ENCODE assay signal across 8 mouse cellular contexts in genomic region chr4:149780565-149781356, GRCm38 (mm10). TPM values are rescaled to one million over a fixed set of nuclear protein-coding genes. Genes with fewer than 3 reads are reported as not detected.
DNase-seq lines count a peak whose midpoint lies in the region; ATAC-seq and TF ChIP-seq lines count a peak whose summit lies in the region.
"Had no signal": no experiment of that assay in that cellular context is flagged by ENCODE, and none has a peak within 500 bp of the region (broad histone marks: within the 10 kb centered on the region; RNA-seq: fewer than 3 reads in every experiment).

No protein-coding gene starts in this region.

- no peak for TF ChIP-seq CTCF in bone marrow macrophage, adult 2 months (IDR thresholded peaks at IDR 0.05; ENCODE audit: low read depth, low read length)

- H3K9me3 ChIP-seq in liver, embryonic 13.5 days (replicated peaks), result no peaks in the 10 kb centered on the region
- H3K9me3 ChIP-seq in stomach, embryonic 16.5 days (replicated peaks; ENCODE audit: control insufficient read depth, low read length), result no peaks in the 10 kb centered on the region
- H3K9me3 ChIP-seq: midbrain, embryonic 12.5 days had no signal

- H3K27me3 ChIP-seq in liver, embryonic 13.5 days, result peaks cover 11% of the 10 kb centered on the region; the same call in 1 of the 2 replicates
- no peaks in the 10 kb centered on the region for H3K27me3 ChIP-seq in stomach, embryonic 16.5 days (ENCODE audit: control insufficient read depth, insufficient read depth, low read length)

- H3K9ac ChIP-seq in liver, embryonic 13.5 days, result no peak overlapping the region
- H3K9ac ChIP-seq in stomach, embryonic 16.5 days (ENCODE audit: low read length), result no peak overlapping the region
- H3K9ac ChIP-seq: midbrain, embryonic 12.5 days had no signal

- peak overlapping the region; percentile 29 for H3K27ac ChIP-seq in bone marrow macrophage, adult 2 months (ENCODE audit: insufficient read depth, low read depth, low read length)
- H3K27ac ChIP-seq in liver, embryonic 13.5 days, result peak overlapping the region; percentile 47; the same call in 1 of the 2 replicates
- H3K27ac ChIP-seq in stomach, embryonic 16.5 days (ENCODE audit: low read length), result peak overlapping the region; percentile 34; the same call in 1 of the 2 replicates
- H3K27ac ChIP-seq: midbrain, embryonic 12.5 days had no signal

- WGBS in liver, embryonic 13.5 days (ENCODE audit: insufficient replicate concordance), result 30% methylated on average over 13 of the region's 13 CpGs
- WGBS in stomach, embryonic 16.5 days, result 32% methylated on average over 13 of the region's 13 CpGs

- no peak for TF ChIP-seq POLR2A in bone marrow macrophage, adult 2 months (IDR thresholded peaks at IDR 0.05; ENCODE audit: borderline replicate concordance, low read depth, low read length)

- H3K4me1 ChIP-seq in bone marrow macrophage, adult 2 months (ENCODE audit: control insufficient read depth, insufficient read depth, low read length), result peaks cover 53% of the 10 kb centered on the region
- peaks cover 27% of the 10 kb centered on the region for H3K4me1 ChIP-seq in liver, embryonic 13.5 days (replicated peaks)
- peaks cover 14% of the 10 kb centered on the region for H3K4me1 ChIP-seq in stomach, embryonic 16.5 days (ENCODE audit: control insufficient read depth, insufficient read depth, low read length)
- H3K4me1 ChIP-seq: midbrain, embryonic 12.5 days had no signal

- 0 out of 2 replicates have a peak overlapping the region, but pooled peaks have one; percentile 2 for H3K4me2 ChIP-seq in liver, embryonic 13.5 days
- no peak overlapping the region for H3K4me2 ChIP-seq in stomach, embryonic 16.5 days (ENCODE audit: low read depth, low read length)
- H3K4me2 ChIP-seq: midbrain, embryonic 12.5 days had no signal

- peak; percentile 41; the same call in 1 of the 2 replicates for ATAC-seq in liver, embryonic 13.5 days (ENCODE audit: low read depth)
- ATAC-seq in stomach, embryonic 16.5 days (ENCODE audit: insufficient read depth, low FRiP score), result no peak

- H3K4me3 ChIP-seq in bone marrow macrophage, adult 2 months (ENCODE audit: insufficient read depth, low read length), result peak overlapping the region; percentile 31
- H3K4me3 ChIP-seq in liver, embryonic 13.5 days (replicated peaks), result no peak overlapping the region
- H3K4me3 ChIP-seq in stomach, embryonic 16.5 days (replicated peaks; ENCODE audit: low read length), result no peak overlapping the region
- H3K4me3 ChIP-seq: midbrain, embryonic 12.5 days had no signal

- H3K36me3 ChIP-seq in liver, embryonic 13.5 days, result no peaks in the 10 kb centered on the region
- H3K36me3 ChIP-seq in stomach, embryonic 16.5 days (ENCODE audit: control insufficient read depth, insufficient read depth, low read length), result no peaks in the 10 kb centered on the region
- H3K36me3 ChIP-seq: midbrain, embryonic 12.5 days had no signal

- DNase-seq in right cerebral cortex, adult 2 months (ENCODE audit: low spot score in 2 of 2), result peak; percentile 36 to 39
- no peak for DNase-seq in right cerebral cortex, postnatal 4 days
- DNase-seq in liver, embryonic 13.5 days, result peak; percentile 42
- DNase-seq in layer of hippocampus, adult 11-12 months (ENCODE audit: low spot score), result no peak
- DNase-seq in adrenal gland, adult 18-20 months (ENCODE audit: low spot score in 2 of 2), result no peak

RNA-seq across cellular contexts. Expression of gene Slc25a33, which starts 6.7 kb away (rescaled TPM):
- 3.0 and 3.1 TPM in 2 replicates for polyA plus RNA-seq in bone marrow macrophage, adult 2 months (2012; ENCODE audit: insufficient read depth, insufficient read length, missing spikeins)
- 13.4 and 14.1 TPM in 2 replicates for polyA plus RNA-seq in liver, embryonic 13.5 days (2015; fragmentation: Nextera tagmentation; extraction: Ambion mirVana)
- 7.8 and 8.1 TPM in 2 replicates for polyA plus RNA-seq in stomach, embryonic 16.5 days (2015; fragmentation: Nextera tagmentation; extraction: Ambion mirVana)
- total RNA-seq in adrenal gland, adult 18-20 months (2021), result 10 to 100 TPM; 16.3 to 24.3 TPM

RNA-seq across cellular contexts. Expression of gene Tmem201, which starts 42.9 kb away (rescaled TPM):
- 1.9 and 3.6 TPM in 2 replicates for polyA plus RNA-seq in bone marrow macrophage, adult 2 months (2012; ENCODE audit: insufficient read depth, insufficient read length, missing spikeins)
- 6.9 and 8.4 TPM in 2 replicates for polyA plus RNA-seq in liver, embryonic 13.5 days (2015; fragmentation: Nextera tagmentation; extraction: Ambion mirVana)
- 19.7 and 20.1 TPM in 2 replicates for polyA plus RNA-seq in stomach, embryonic 16.5 days (2015; fragmentation: Nextera tagmentation; extraction: Ambion mirVana)
- total RNA-seq in adrenal gland, adult 18-20 months (2021), result 10 to 100 TPM; 27.8 to 29.0 TPM

Comparison
In these comparisons a context has a peak if more than half of its experiments do, and no peak if none do; other contexts are left out.
1. DNase-seq: peak in right cerebral cortex, adult 2 months (2 of 2) and liver, embryonic 13.5 days (single experiment); none in right cerebral cortex, postnatal 4 days (single experiment), layer of hippocampus, adult 11-12 months (single experiment) and adrenal gland, adult 18-20 months (0 of 2).
2. Peak in every context shown above with its lines, with median percentiles within 50 percentile points of each other: H3K27ac ChIP-seq.